Mouse (Mus musculus) heart, embryonic 14.5 days (tissue): ENCODE measurements around the gene Etfbkmt. TPM values are rescaled to one million over a fixed set of nuclear protein-coding genes. Genes with fewer than 3 reads are reported as not detected.

Experiments used
- ATAC-seq: fragments of 200-750 bp; cut with Nextera tagmentation; 2 replicates; pipeline ENCODE4 v1.8.0; 2017; ENCODE audit warnings: low read depth, moderate TSS enrichment; ENCODE audit not compliant: insufficient number of reproducible peaks, insufficient read depth, low FRiP score
- H3K27ac ChIP-seq, 2 experiments: fragments of 200-500 bp in 1 of 2; fragments of 300-500 bp in 1 of 2; sonication (generic) in 1 of 2; replicated peaks in 1 of 2; 2 replicates each; pipeline ENCODE4 v1.5.1; 2012 to 2014; ENCODE audit warnings: low read depth in 2 of 2, low read length in 2 of 2, control low read depth in 1 of 2, mild to moderate bottlenecking in 1 of 2, mixed read lengths in 1 of 2; ENCODE audit not compliant: control insufficient read depth in 1 of 2, insufficient read depth in 1 of 2
- H3K27me3 ChIP-seq: fragments of 300-500 bp; sonication (generic); 2 replicates; pipeline ENCODE4 v1.6.1; 2014; ENCODE audit warnings: mild to moderate bottlenecking, low read length, control low read depth; ENCODE audit not compliant: control insufficient read depth, insufficient read depth
- H3K36me3 ChIP-seq: fragments of 300-500 bp; sonication (generic); 2 replicates; pipeline ENCODE4 v1.6.1; 2014; ENCODE audit warnings: mild to moderate bottlenecking, control low read depth, low read length, mixed read lengths; ENCODE audit not compliant: control insufficient read depth, insufficient read depth
- H3K4me1 ChIP-seq, 2 experiments: fragments of 200-500 bp in 1 of 2; fragments of 300-500 bp in 1 of 2; sonication (generic) in 1 of 2; 2 replicates each; pipeline ENCODE4 v1.6.1; 2012 to 2014; ENCODE audit warnings: low read length in 2 of 2, control low read depth in 1 of 2, mixed read lengths in 1 of 2; ENCODE audit not compliant: control insufficient read depth in 2 of 2, insufficient read depth in 2 of 2
- H3K4me2 ChIP-seq: fragments of 300-500 bp; sonication (generic); 2 replicates; pipeline ENCODE4 v1.6.1; 2014; ENCODE audit warnings: mild to moderate bottlenecking, low read length
- H3K4me3 ChIP-seq, 2 experiments: fragments of 200-500 bp in 1 of 2; fragments of 300-500 bp in 1 of 2; sonication (generic) in 1 of 2; 2 replicates each; pipeline ENCODE4 v1.5.1; 2012 to 2014; ENCODE audit warnings: low read length in 2 of 2, mild to moderate bottlenecking in 2 of 2, control low read depth in 1 of 2, low read depth in 1 of 2, moderate library complexity in 1 of 2; ENCODE audit not compliant: control insufficient read depth in 1 of 2, insufficient read depth in 1 of 2
- H3K9ac ChIP-seq: fragments of 300-500 bp; sonication (generic); 2 replicates; pipeline ENCODE4 v1.6.1; 2014; ENCODE audit warnings: mild to moderate bottlenecking, low read length
- H3K9me3 ChIP-seq: fragments of 300-500 bp; sonication (generic); 2 replicates; pipeline ENCODE4 v1.6.1; 2016; ENCODE audit warnings: low read length, control low read depth; ENCODE audit not compliant: control insufficient read depth
- WGBS: fragments of 180-500 bp; shearing (Covaris S2); extraction: QIAGEN DNeasy Blood & Tissue Kit; methylation state at CpG from one replicate; pipeline ENCODE4 v1.1.7; 2014; 5-methylcytosine and 5-hydroxymethylcytosine counted together
- polyA plus RNA-seq: library from polyadenylated mRNA; unstranded; fragments of >200 nt; fragmentation: Nextera tagmentation; extraction: Ambion mirVana; gene quantifications from 2 replicates; pipeline ENCODE4 v1.2.1, GENCODE M21; 2014

The Etfbkmt gene
- polyA plus RNA-seq, 1 experiment from 2014 or later = 15.5 TPM

GRCm38 (mm10) chr6:149100174-149101075, 39.2 kb upstream of the Etfbkmt start:
- peak; percentile 31; the same call in 1 of the 2 replicates for ATAC-seq
- H3K4me1 ChIP-seq = 0 out of 4 replicates have a peak, but pooled peaks cover under 1 to 4% of the 10 kb centered on the region in 2 experiments
- peak overlapping the region; percentile 87 to 95 for H3K4me3 ChIP-seq
- WGBS = 2% methylated on average over 52 of the region's 52 CpGs
- no peaks in the 10 kb centered on the region for H3K27me3 ChIP-seq
- peak overlapping the region; percentile 90 for H3K9ac ChIP-seq
- H3K4me2 ChIP-seq = peak overlapping the region; percentile 78
- peak overlapping the region; percentile 93 to 97 for H3K27ac ChIP-seq
- no peaks in the 10 kb centered on the region for H3K9me3 ChIP-seq
- no peaks in the 10 kb centered on the region for H3K36me3 ChIP-seq

GRCm38 (mm10) chr6:149101076-149101942, 38.3 kb upstream of the Etfbkmt start, which contains the start of gene Dennd5b:
Dennd5b (minus strand) TSS chr6:149101680.
- WGBS = under 1% methylated on average over 110 of the region's 124 CpGs
- Histone ChIP-seq H3K4me3 (peak within 1 kb of the TSS; percentile 87 to 95), H3K4me2 (peak within 1 kb of the TSS; percentile 78), H3K27ac (peak within 1 kb of the TSS; percentile 93 to 97), H3K9ac (peak within 1 kb of the TSS; percentile 90), H3K27me3 (no peaks in the 10 kb centered on the region), H3K4me1 (0 out of 4 replicates have a peak, but pooled peaks cover 0 to 4% of the 10 kb centered on the region in 2 experiments), H3K36me3 (no peaks in the 10 kb centered on the region), H3K9me3 (no peaks in the 10 kb centered on the region)
- peak; percentile 94 for ATAC-seq

- 0 out of 4 replicates have a peak, but pooled peaks cover 0 to 4% of the 10 kb centered on the region in 2 experiments for H3K4me1 ChIP-seq
- WGBS = 12% methylated on average over 7 of the region's 7 CpGs
- H3K36me3 ChIP-seq = no peaks in the 10 kb centered on the region
- no peak for ATAC-seq
- H3K9ac ChIP-seq = peak overlapping the region; percentile 90
- peak overlapping the region; percentile 87 to 95 for H3K4me3 ChIP-seq
- H3K9me3 ChIP-seq = no peaks in the 10 kb centered on the region
- H3K27ac ChIP-seq = peak overlapping the region; percentile 92 to 97
- H3K27me3 ChIP-seq = no peaks in the 10 kb centered on the region
- H3K4me2 ChIP-seq = peak overlapping the region; percentile 78
Observed at GRCm38 (mm10) chr6:149101943-149102243, 37.8 kb upstream of the Etfbkmt start.

GRCm38 (mm10) chr6:149103451-149103850, 36.2 kb upstream of the Etfbkmt start:
- no peak for ATAC-seq
- H3K9me3 ChIP-seq = no peaks in the 10 kb centered on the region
- no peaks in the 10 kb centered on the region for H3K27me3 ChIP-seq
- no peaks in the 10 kb centered on the region for H3K36me3 ChIP-seq
- H3K27ac ChIP-seq = no peak overlapping the region
- no peak overlapping the region for H3K4me2 ChIP-seq
- no peak overlapping the region for H3K9ac ChIP-seq
- H3K4me3 ChIP-seq = no peak overlapping the region
- 0 out of 4 replicates have a peak, but pooled peaks cover 0 to 4% of the 10 kb centered on the region in 2 experiments for H3K4me1 ChIP-seq
- WGBS = 84% methylated on average over 1 of the region's 1 CpGs

GRCm38 (mm10) chr6:149107615-149108014, 32.0 kb upstream of the Etfbkmt start:
- no peaks in the 10 kb centered on the region for H3K36me3 ChIP-seq
- no peak overlapping the region for H3K27ac ChIP-seq
- H3K27me3 ChIP-seq = no peaks in the 10 kb centered on the region
- no peak overlapping the region for H3K9ac ChIP-seq
- no peaks in the 10 kb centered on the region for H3K9me3 ChIP-seq
- no peak overlapping the region for H3K4me2 ChIP-seq
- WGBS = 67% methylated on average over 3 of the region's 3 CpGs
- no peak overlapping the region for H3K4me3 ChIP-seq
- ATAC-seq = no peak
- no peaks in the 10 kb centered on the region for H3K4me1 ChIP-seq

- Histone ChIP-seq H3K9ac (no peak overlapping the region), H3K4me1 (no peaks in the 10 kb centered on the region), H3K27ac (no peak overlapping the region), H3K36me3 (no peaks in the 10 kb centered on the region), H3K9me3 (no peaks in the 10 kb centered on the region), H3K4me2 (no peak overlapping the region), H3K4me3 (no peak overlapping the region), H3K27me3 (no peaks in the 10 kb centered on the region)
- no peak for ATAC-seq
- WGBS = 57% methylated on average over 2 of the region's 2 CpGs
Observed at GRCm38 (mm10) chr6:149108909-149109308, 30.7 kb upstream of the Etfbkmt start.

GRCm38 (mm10) chr6:149116992-149117391, 22.7 kb upstream of the Etfbkmt start:
- ATAC-seq = no peak
- Histone ChIP-seq H3K4me3 (no peak overlapping the region), H3K4me2 (no peak overlapping the region), H3K9ac (no peak overlapping the region), H3K27me3 (no peaks in the 10 kb centered on the region), H3K9me3 (no peaks in the 10 kb centered on the region), H3K36me3 (no peaks in the 10 kb centered on the region), H3K4me1 (no peaks in the 10 kb centered on the region), H3K27ac (no peak overlapping the region)
